Mouse (Mus musculus): ENCODE results near the gene Gm14569. TPM values are rescaled to one million over a fixed set of nuclear protein-coding genes. Genes with fewer than 3 reads are reported as not detected.

Gm14569 gene
- total RNA-seq (2022): 1 to 10 TPM in 2 of 4 experiments, under 1 TPM in 1, not detected in 1; 0.50 to 2.0 (median 1.5) TPM

- DNase-seq (ENCODE audit: low spot score in 2 of 2): no peak
Observed at GRCm38 (mm10) chrX:36491730-36492129, at the start of gene Gm14569. TSS of gene Gm14569 (minus strand) at chrX:36491830.

- DNase-seq (ENCODE audit: low spot score in 2 of 2): peak; percentile 58 to 77
Observed at GRCm38 (mm10) chrX:36534514-36534913, 42.9 kb upstream of the Gm14569 start.

- DNase-seq (ENCODE audit: low spot score in 2 of 2): no peak
Observed at GRCm38 (mm10) chrX:36533744-36534143, 42.1 kb upstream of the Gm14569 start.

GRCm38 (mm10) chrX:36530251-36530650 is 38.6 kb upstream of the Gm14569 start:
- no peak for DNase-seq (ENCODE audit: low spot score in 2 of 2)

DNA sequence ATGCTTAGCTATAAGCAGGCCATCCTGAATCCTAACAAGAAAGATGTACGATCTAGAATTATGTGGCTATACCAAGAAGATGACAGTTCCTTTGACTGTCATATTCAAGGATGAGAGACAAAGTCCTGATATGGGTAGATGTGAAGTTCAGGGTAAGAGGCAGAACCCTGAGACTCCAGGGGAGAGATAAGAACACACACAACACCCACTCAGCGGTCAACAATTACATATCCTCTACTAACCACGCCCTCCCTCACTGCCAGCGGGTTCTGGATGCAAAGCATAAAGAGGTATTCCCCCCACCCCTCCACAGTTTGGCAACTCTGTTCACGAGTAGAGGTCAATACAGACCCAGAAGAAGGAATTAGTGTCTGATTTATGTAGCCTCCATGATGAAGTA is 32.1 kb upstream of the Gm14569 start:
- DNase-seq (ENCODE audit: low spot score in 2 of 2): no peak

- no peak for DNase-seq (ENCODE audit: low spot score in 2 of 2)
Observed at GRCm38 (mm10) chrX:36513726-36514125, 22.1 kb upstream of the Gm14569 start.

DNA sequence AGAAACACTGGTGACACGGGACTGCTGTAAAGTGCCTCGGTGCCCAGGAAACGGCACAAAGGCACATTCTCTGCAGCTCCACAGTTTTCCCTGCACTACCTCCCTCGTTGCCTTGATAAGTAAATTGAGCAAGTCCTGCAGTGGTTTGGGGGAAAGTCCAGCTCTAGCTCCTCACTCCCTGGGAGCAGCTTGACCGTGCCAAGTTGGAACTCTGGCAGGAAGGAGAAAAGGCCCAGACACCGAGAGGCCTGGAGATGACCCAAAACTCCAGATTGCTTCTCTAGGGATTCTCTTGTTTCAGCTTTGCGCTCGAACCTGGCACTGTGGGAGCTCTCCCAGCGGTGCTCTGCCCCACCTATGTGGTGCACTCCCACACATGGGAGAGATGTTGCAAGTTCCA is 21.6 kb upstream of the Gm14569 start:
- no peak for DNase-seq (ENCODE audit: low spot score in 2 of 2)

DNA sequence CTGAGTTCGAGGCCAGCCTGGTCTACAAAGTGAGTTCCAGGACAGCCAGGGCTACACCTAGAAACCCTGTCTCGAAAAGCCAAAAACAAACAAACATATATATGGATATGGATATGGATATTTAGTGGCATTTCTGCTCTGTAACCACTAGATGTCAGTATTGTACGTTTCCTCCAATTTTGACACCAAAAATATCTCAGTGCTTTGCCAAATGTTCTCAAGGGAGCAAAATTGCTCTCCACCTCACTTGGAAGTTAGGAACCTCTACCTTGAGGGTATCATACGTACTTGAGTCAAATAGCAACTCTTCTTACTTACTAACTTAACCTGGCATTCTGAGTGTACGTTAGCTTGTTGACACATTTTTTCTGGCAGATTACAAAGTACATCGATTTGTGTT is 15.2 kb upstream of the Gm14569 start:
- DNase-seq (ENCODE audit: low spot score in 2 of 2): no peak

DNA sequence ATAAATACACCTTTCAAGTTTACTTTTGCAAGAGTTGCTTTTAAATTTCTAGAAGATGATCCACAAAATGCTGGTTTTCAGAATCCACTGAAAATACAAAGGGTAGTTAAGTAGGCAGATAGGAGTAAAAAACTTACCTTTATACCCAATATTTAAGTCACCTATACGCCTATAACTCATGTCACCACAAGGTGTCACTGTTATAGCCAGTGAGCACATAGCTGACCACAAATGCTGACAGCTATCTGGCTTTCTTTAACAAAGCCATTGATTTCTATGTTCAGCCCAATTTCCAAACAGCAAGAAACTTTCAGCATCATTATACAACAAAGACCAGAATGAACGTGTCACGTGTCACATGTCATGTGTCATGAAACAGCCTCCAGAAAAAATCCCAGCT is 2.1 kb downstream of the Gm14569 start:
- no peak for DNase-seq (ENCODE audit: low spot score in 2 of 2)

GRCm38 (mm10) chrX:36487996-36488395 is 3.6 kb downstream of the Gm14569 start:
- no peak for DNase-seq (ENCODE audit: low spot score in 2 of 2)

DNA sequence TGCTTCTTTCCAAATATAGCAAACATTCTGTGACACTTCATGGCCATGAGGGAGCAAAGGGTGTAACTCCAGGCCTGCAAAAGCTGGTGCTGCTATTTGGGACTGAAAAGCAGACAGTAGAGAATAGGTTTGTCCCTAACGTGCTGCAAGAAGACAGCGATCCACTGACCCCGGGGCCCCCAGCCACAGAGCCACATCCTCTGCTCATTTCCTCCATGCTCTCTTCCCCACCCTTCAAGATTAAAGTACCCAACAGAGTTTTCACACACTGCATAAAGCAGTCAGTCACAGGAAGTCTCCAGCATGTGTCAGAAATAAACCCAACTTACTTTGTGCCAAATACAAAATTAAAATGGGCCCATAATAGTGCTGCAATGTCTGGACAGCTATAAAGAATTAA is 16.8 kb downstream of the Gm14569 start:
- DNase-seq (ENCODE audit: low spot score in 2 of 2): no peak

- peak in 1 of 2 experiments; percentile 3 for DNase-seq (ENCODE audit: low spot score in 2 of 2)
Observed at GRCm38 (mm10) chrX:36474103-36474751, 17.4 kb downstream of the Gm14569 start.

- peak in 1 of 2 experiments; percentile 14 for DNase-seq (ENCODE audit: low spot score in 2 of 2)
Observed at GRCm38 (mm10) chrX:36456031-36456430, 35.6 kb downstream of the Gm14569 start.

DNA sequence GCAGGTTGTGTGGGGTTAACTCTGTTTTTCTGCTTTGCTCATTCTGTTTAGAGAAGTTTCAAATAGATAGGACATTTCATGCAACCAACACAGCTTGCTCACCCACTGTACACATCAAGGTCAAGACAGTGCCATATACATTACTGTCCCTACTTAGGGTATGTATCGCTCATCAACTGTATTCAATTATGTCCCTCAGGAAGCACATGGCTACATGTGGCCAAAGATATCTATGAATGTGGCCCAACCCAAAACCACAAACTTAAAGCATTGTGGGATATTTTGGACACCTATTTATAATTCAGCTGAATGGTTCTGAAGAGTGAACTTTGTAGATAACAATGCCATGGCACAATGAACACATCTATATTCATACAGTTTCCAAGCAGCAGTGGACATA is 53.7 kb downstream of the Gm14569 start:
- DNase-seq (ENCODE audit: low spot score in 2 of 2): no peak

GRCm38 (mm10) chrX:36434993-36435392 is 56.6 kb downstream of the Gm14569 start:
- peak in 1 of 2 experiments; percentile 6 for DNase-seq (ENCODE audit: low spot score in 2 of 2)

DNA sequence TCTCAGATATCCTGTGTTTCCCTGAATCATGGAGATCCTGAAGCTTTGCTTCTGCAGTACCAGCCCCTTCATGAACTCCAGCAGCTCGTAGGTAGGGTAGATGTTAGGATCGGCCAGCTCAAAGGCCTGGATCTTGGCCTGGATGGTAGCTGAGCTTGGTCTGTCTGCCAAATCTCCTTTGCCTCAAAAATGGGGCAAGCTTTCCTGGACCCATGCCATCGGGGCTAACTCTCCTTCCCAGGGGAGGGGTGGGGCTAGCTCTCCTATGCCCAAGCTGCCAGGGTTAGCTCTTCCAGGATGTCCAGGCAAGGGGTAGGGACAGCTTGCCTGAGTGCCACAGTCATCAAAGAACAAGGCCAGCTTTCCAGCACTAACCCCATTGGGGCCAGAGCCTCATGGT is 72.5 kb downstream of the Gm14569 start:
- DNase-seq (ENCODE audit: low spot score in 2 of 2): peak in 1 of 2 experiments; percentile 10

DNA sequence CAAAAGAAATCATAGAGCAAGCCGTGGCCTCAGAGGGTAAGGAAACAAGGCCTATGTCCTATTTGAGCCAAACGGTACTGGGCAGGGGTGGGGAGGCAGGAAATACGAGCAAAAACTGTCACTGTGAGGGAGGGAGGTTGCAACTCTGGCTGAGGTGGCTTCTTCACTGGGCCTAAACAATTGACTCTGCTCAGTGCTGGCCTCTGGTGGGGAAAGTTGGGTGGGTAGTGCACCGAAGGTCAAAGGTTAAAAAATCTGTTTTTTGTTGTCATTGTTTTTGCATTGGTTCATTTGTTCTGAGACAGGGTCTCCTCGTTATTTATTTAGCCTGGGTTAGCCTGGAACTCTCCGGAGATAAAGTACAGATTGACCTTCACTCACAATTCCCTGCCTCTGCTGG is 89.3 kb downstream of the Gm14569 start:
- no peak for DNase-seq (ENCODE audit: low spot score in 2 of 2)

- no peak for DNase-seq (ENCODE audit: low spot score in 2 of 2)
Observed at GRCm38 (mm10) chrX:36400980-36401379, 90.7 kb downstream of the Gm14569 start, which contains the start of gene Gm6268. TSS of gene Gm6268 (plus strand) at chrX:36401280.

DNA sequence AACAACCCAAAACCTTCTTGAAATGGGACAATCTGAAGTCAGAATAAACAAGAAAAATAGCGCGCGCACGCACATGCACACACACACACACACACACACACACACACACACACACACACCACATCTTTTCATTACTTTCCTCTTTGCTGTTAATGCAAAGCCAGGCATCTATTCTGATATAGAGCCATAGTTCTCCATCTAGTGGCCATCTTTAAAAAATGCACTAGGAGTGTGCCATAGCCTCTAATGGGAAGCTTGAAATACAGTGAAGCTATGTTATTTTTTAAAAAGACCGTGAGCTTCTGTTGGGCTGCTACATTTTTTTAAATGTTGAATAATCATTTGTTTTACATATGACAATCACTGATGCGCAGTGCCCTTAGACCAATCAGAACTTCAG is 98.4 kb downstream of the Gm14569 start:
- no peak for DNase-seq (ENCODE audit: low spot score in 2 of 2)

DNA sequence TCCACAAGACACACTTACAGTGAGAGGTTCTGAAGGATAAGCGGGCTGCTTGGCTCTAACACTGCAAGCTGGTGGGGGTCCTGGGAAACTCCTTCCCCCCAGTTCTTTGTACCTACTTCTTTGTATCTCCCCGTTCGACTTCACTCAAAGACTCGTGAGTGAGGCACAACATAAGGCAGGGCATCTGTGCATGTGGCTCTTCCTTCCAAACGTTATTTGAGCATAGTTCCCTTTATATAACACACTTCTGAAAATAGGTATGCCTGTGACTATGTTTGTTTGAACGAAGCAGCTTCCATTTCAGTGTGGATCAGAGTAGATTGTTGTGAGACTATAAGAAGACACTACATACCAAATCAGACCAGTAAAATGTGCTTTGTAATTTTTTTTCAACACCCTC is 99.0 kb downstream of the Gm14569 start:
- DNase-seq (ENCODE audit: low spot score in 2 of 2): peak in 1 of 2 experiments; percentile 17

DNA sequence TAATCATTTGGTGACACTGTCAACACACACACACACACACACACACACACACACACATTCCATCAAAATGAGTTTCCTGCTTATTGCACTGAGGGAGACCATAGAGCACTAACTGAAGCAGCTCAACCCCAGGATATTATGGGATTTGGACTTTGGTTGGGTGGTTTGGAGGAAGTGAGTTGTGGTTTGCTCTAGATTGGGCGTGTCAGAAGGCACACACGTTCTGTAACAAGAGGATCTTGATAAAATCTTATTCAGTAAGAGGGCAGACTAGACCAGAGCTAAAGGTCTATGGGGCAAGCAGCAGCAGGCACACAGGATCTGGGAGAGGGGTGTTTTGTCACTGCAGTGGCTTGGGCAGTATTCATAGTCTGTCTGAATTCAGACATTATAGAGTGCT is 101.1 kb downstream of the Gm14569 start:
- no peak for DNase-seq (ENCODE audit: low spot score in 2 of 2)

GRCm38 (mm10) chrX:36389971-36390370 is 101.7 kb downstream of the Gm14569 start:
- DNase-seq (ENCODE audit: low spot score in 2 of 2): peak; percentile 77 to 81

DNA sequence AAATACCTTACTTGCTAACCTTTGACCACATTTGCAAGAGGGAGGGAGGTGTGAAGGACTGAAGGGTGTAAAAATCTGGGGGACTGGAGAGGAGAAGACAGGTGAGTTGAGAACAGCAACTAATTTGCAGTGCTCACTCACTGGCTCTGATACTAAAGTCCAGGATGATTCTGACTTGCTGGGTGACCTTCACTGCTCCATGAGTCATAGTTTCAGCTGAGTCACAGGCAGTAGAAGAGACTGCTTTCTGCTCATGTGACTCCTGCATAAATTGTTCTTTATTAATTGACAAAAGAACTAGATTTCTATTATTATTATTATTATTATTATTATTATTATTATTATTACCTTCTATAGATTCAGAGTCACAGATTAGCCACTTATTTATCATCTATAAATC is 106.3 kb downstream of the Gm14569 start:
- no peak for DNase-seq (ENCODE audit: low spot score in 2 of 2)
